ENCODE assay signal across 12 mouse cellular contexts in the genomic region with DNA sequence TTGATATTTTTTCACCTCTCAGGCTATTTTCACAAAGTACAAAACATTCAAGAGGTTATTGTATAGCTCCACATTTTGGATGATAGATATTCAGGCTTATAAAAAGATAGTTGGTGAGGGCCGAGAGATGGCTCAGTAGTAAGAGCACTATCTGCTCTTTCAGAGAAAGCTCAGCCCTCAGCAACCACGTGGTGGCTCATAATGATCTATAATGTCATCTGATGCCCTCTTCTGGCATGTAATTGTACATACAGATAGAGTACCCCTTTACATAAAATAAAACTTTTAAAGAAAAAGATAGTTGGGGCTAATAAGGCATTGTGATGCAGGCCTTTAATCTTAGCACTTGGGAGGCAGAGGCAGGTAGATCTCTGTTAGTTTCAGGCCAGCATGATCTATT. TPM values are rescaled to one million over a fixed set of nuclear protein-coding genes. Genes with fewer than 3 reads are reported as not detected.
DNase-seq lines count a peak whose midpoint lies in the region; ATAC-seq lines count a peak whose summit lies in the region.
"Had no signal": no experiment of that assay in that cellular context is flagged by ENCODE, and none has a peak within 500 bp of the region (broad histone marks: within the 10 kb centered on the region; RNA-seq: fewer than 3 reads in every experiment).

No protein-coding gene starts in this region.

- no peaks in the 10 kb centered on the region for H3K9me3 ChIP-seq in hindbrain, embryonic 13.5 days
- H3K9me3 ChIP-seq in hindbrain, embryonic 16.5 days (ENCODE audit: control insufficient read depth, low read length), result no peaks in the 10 kb centered on the region
- no peaks in the 10 kb centered on the region for H3K9me3 ChIP-seq in liver, embryonic 15.5 days (replicated peaks)

- H3K27ac ChIP-seq in hindbrain, embryonic 13.5 days, result no peak overlapping the region
- no peak overlapping the region for H3K27ac ChIP-seq in hindbrain, embryonic 16.5 days (ENCODE audit: low read depth, low read length)
- no peak overlapping the region for H3K27ac ChIP-seq in liver, embryonic 15.5 days (replicated peaks)

- H3K4me1 ChIP-seq in hindbrain, embryonic 13.5 days (replicated peaks), result peaks cover 27% of the 10 kb centered on the region
- peaks cover 27% of the 10 kb centered on the region for H3K4me1 ChIP-seq in hindbrain, embryonic 16.5 days (ENCODE audit: control insufficient read depth, insufficient read depth, low read depth, low read length)
- H3K4me1 ChIP-seq in liver, embryonic 15.5 days (replicated peaks), result peaks cover 19% of the 10 kb centered on the region

- ATAC-seq in hindbrain, embryonic 13.5 days (ENCODE audit: low FRiP score), result no peak
- no peak for ATAC-seq in hindbrain, embryonic 16.5 days
- no peak for ATAC-seq in liver, embryonic 15.5 days (ENCODE audit: insufficient read depth)

- DNase-seq in 3T3-L1 (ENCODE audit: low read depth, low spot score) (peak; percentile 50), NIH3T3 (ENCODE audit: low read depth) (peak; percentile 23)
- DNase-seq in left cerebral cortex, adult 9 months (ENCODE audit: low spot score in 2 of 2), result no peak
- DNase-seq in lung, postnatal 4 days, result no peak
- DNase-seq in lung, postnatal 25 days (ENCODE audit: low spot score), result no peak
- DNase-seq: spleen, adult 18-20 months had no signal

- H3K4me2 ChIP-seq in hindbrain, embryonic 13.5 days, result peak overlapping the region; percentile 100; the same call in 1 of the 2 replicates
- no peak overlapping the region for H3K4me2 ChIP-seq in hindbrain, embryonic 16.5 days (ENCODE audit: low read length)
- peak overlapping the region; percentile 89; the same call in 1 of the 2 replicates for H3K4me2 ChIP-seq in liver, embryonic 15.5 days

- H3K36me3 ChIP-seq in hindbrain, embryonic 13.5 days, result peaks cover 46% of the 10 kb centered on the region
- peaks cover 15% of the 10 kb centered on the region for H3K36me3 ChIP-seq in hindbrain, embryonic 16.5 days (ENCODE audit: control insufficient read depth, insufficient read depth, low read length)
- peaks cover 40% of the 10 kb centered on the region for H3K36me3 ChIP-seq in liver, embryonic 15.5 days (replicated peaks)

- no peak overlapping the region for H3K9ac ChIP-seq in hindbrain, embryonic 13.5 days
- H3K9ac ChIP-seq in hindbrain, embryonic 16.5 days (ENCODE audit: low read depth, low read length), result no peak overlapping the region
- no peak overlapping the region for H3K9ac ChIP-seq in liver, embryonic 15.5 days

- 66% methylated on average over 2 of the region's 2 CpGs for WGBS in hindbrain, embryonic 13.5 days
- 62% methylated on average over 2 of the region's 2 CpGs for WGBS in hindbrain, embryonic 16.5 days
- 16% methylated on average over 2 of the region's 2 CpGs for WGBS in liver, embryonic 15.5 days (ENCODE audit: insufficient replicate concordance)

- H3K27me3 ChIP-seq in hindbrain, embryonic 13.5 days, result no peaks in the 10 kb centered on the region
- no peaks in the 10 kb centered on the region for H3K27me3 ChIP-seq in hindbrain, embryonic 16.5 days (replicated peaks; ENCODE audit: control insufficient read depth, insufficient read depth, low read length)
- H3K27me3 ChIP-seq in liver, embryonic 15.5 days, result no peaks in the 10 kb centered on the region

- no peak overlapping the region for H3K4me3 ChIP-seq in hindbrain, embryonic 13.5 days
- H3K4me3 ChIP-seq in hindbrain, embryonic 16.5 days (ENCODE audit: low read length), result no peak overlapping the region
- 0 out of 2 replicates have a peak overlapping the region, but pooled peaks have one; percentile 92 for H3K4me3 ChIP-seq in liver, embryonic 15.5 days (replicated peaks)

RNA-seq across cellular contexts. Expression of a gene that starts 1.0 kb away (rescaled TPM):
- 26.3 and 28.8 TPM in 2 replicates for polyA plus RNA-seq in hindbrain, embryonic 13.5 days (2015; fragmentation: Nextera tagmentation; extraction: Ambion mirVana)
- polyA plus RNA-seq in hindbrain, embryonic 16.5 days (2015; fragmentation: Nextera tagmentation; extraction: Ambion mirVana), result 22.0 and 23.2 TPM in 2 replicates
- polyA plus RNA-seq in liver, embryonic 15.5 days (2015; fragmentation: Nextera tagmentation; extraction: Ambion mirVana), result 7.4 and 7.6 TPM in 2 replicates

RNA-seq across cellular contexts. Expression of a gene that starts 1.8 kb away (rescaled TPM):
- polyA plus RNA-seq in hindbrain, embryonic 13.5 days (2015; fragmentation: Nextera tagmentation; extraction: Ambion mirVana), result 35.6 and 42.4 TPM in 2 replicates
- polyA plus RNA-seq in hindbrain, embryonic 16.5 days (2015; fragmentation: Nextera tagmentation; extraction: Ambion mirVana), result 30.3 and 34.4 TPM in 2 replicates
- polyA plus RNA-seq in liver, embryonic 15.5 days (2015; fragmentation: Nextera tagmentation; extraction: Ambion mirVana), result 9.6 and 11.1 TPM in 2 replicates

RNA-seq across cellular contexts. Expression of a gene that starts 34.0 kb away (rescaled TPM):
- polyA plus RNA-seq in hindbrain, embryonic 13.5 days (2015; fragmentation: Nextera tagmentation; extraction: Ambion mirVana), result 74.0 and 83.8 TPM in 2 replicates
- 85.4 and 92.1 TPM in 2 replicates for polyA plus RNA-seq in hindbrain, embryonic 16.5 days (2015; fragmentation: Nextera tagmentation; extraction: Ambion mirVana)
- 16.3 and 18.5 TPM in 2 replicates for polyA plus RNA-seq in liver, embryonic 15.5 days (2015; fragmentation: Nextera tagmentation; extraction: Ambion mirVana)

RNA-seq across cellular contexts. Expression of a gene that starts 43.0 kb away (rescaled TPM):
- 0.25 TPM in 1 of 2 replicates, not detected in the other for polyA plus RNA-seq in hindbrain, embryonic 13.5 days (2015; fragmentation: Nextera tagmentation; extraction: Ambion mirVana)
- polyA plus RNA-seq in hindbrain, embryonic 16.5 days (2015; fragmentation: Nextera tagmentation; extraction: Ambion mirVana), result 0.09 TPM in 1 of 2 replicates, not detected in the other
- polyA plus RNA-seq in liver, embryonic 15.5 days (2015; fragmentation: Nextera tagmentation; extraction: Ambion mirVana), result not detected in 2 replicates
- polyA plus RNA-seq: kidney, embryonic 16.5 days; limb, embryonic 11.5 days; neural tube, embryonic 11.5 days had no signal

Comparison
In these comparisons a context has a peak if more than half of its experiments do, and no peak if none do; other contexts are left out.
1. DNase-seq: peak in 3T3-L1 (single experiment) and NIH3T3 (single experiment); none in left cerebral cortex, adult 9 months (0 of 2), lung, postnatal 4 days (0 of 2) and lung, postnatal 25 days (single experiment).